Mouse (Mus musculus): Measurements from ENCODE around the gene Hsd17b3. TPM values are rescaled to one million over a fixed set of nuclear protein-coding genes. Genes with fewer than 3 reads are reported as not detected.

Hsd17b3 gene
- polyA plus RNA-seq, 1 experiment, result not detected

GRCm38 (mm10) chr13:64077591-64077990 is 11.4 kb downstream of the Hsd17b3 start:
- no peak overlapping the region for H3ac ChIP-seq (ENCODE audit: control insufficient read depth, insufficient read length)
- H3K36me3 ChIP-seq (ENCODE audit: control insufficient read depth, insufficient read depth), result no peaks in the 10 kb centered on the region
- no peak overlapping the region for H3K4me2 ChIP-seq (ENCODE audit: low read depth)
- H3K4me3 ChIP-seq, result no peak overlapping the region
- TF ChIP-seq POLR2A (IDR thresholded peaks at IDR 0.05; ENCODE audit: insufficient read length, low read depth) (no peak), USF1 (IDR thresholded peaks at IDR 0.05; ENCODE audit: low read depth) (no peak), MYOG (IDR thresholded peaks at IDR 0.05; ENCODE audit: control insufficient read depth in 1 of 3, insufficient read depth in 1 of 3, insufficient read length in 2 of 3, low read depth in 2 of 3) (no peak), REST (IDR thresholded peaks at IDR 0.05; ENCODE audit: insufficient read depth, insufficient read length) (no peak), POLR2AphosphoS2 (IDR thresholded peaks at IDR 0.05; ENCODE audit: insufficient read length, low read depth) (no peak), TCF3 (IDR thresholded peaks at IDR 0.05; ENCODE audit: insufficient read length, low read depth) (no peak), TCF12 (IDR thresholded peaks at IDR 0.05; ENCODE audit: insufficient read depth, poor library complexity, severe bottlenecking) (no peak), CEBPB (IDR thresholded peaks at IDR 0.05; ENCODE audit: insufficient read depth, poor library complexity, severe bottlenecking) (no peak), E2F4 (IDR thresholded peaks at IDR 0.05; ENCODE audit: insufficient read depth) (no peak), MAX (IDR thresholded peaks at IDR 0.05; ENCODE audit: low read depth) (no peak), SRF (IDR thresholded peaks at IDR 0.05; ENCODE audit: control insufficient read depth, insufficient read length, low read depth) (no peak), MYOD1 (IDR thresholded peaks at IDR 0.05; ENCODE audit: control insufficient read depth in 1 of 3, insufficient read length in 2 of 3, low read depth in 2 of 3) (no peak)
- H3K27me3 ChIP-seq (ENCODE audit: control insufficient read depth, insufficient read depth, insufficient read length), result no peaks in the 10 kb centered on the region
- H3K79me2 ChIP-seq (ENCODE audit: control insufficient read depth, insufficient read depth), result no peaks in the 10 kb centered on the region

- Histone ChIP-seq H3K36me3 (ENCODE audit: control insufficient read depth, insufficient read depth) (no peaks in the 10 kb centered on the region), H3K27me3 (ENCODE audit: control insufficient read depth, insufficient read depth, insufficient read length) (no peaks in the 10 kb centered on the region), H3K4me2 (ENCODE audit: low read depth) (no peak overlapping the region), H3K79me2 (ENCODE audit: control insufficient read depth, insufficient read depth) (no peaks in the 10 kb centered on the region), H3ac (ENCODE audit: control insufficient read depth, insufficient read length) (no peak overlapping the region), H3K4me3 (no peak overlapping the region)
- TF ChIP-seq MAX (IDR thresholded peaks at IDR 0.05; ENCODE audit: low read depth) (no peak), MYOG (IDR thresholded peaks at IDR 0.05; ENCODE audit: control insufficient read depth in 1 of 3, insufficient read depth in 1 of 3, insufficient read length in 2 of 3, low read depth in 2 of 3) (no peak), TCF3 (IDR thresholded peaks at IDR 0.05; ENCODE audit: insufficient read length, low read depth) (no peak), E2F4 (IDR thresholded peaks at IDR 0.05; ENCODE audit: insufficient read depth) (no peak), CEBPB (IDR thresholded peaks at IDR 0.05; ENCODE audit: insufficient read depth, poor library complexity, severe bottlenecking) (no peak), POLR2AphosphoS2 (IDR thresholded peaks at IDR 0.05; ENCODE audit: insufficient read length, low read depth) (no peak), REST (IDR thresholded peaks at IDR 0.05; ENCODE audit: insufficient read depth, insufficient read length) (no peak), MYOD1 (IDR thresholded peaks at IDR 0.05; ENCODE audit: control insufficient read depth in 1 of 3, insufficient read length in 2 of 3, low read depth in 2 of 3) (no peak), TCF12 (IDR thresholded peaks at IDR 0.05; ENCODE audit: insufficient read depth, poor library complexity, severe bottlenecking) (no peak), SRF (IDR thresholded peaks at IDR 0.05; ENCODE audit: control insufficient read depth, insufficient read length, low read depth) (no peak), POLR2A (IDR thresholded peaks at IDR 0.05; ENCODE audit: insufficient read length, low read depth) (no peak), USF1 (IDR thresholded peaks at IDR 0.05; ENCODE audit: low read depth) (no peak)
Observed at GRCm38 (mm10) chr13:64076074-64076473, 13.0 kb downstream of the Hsd17b3 start.

GRCm38 (mm10) chr13:64066653-64067052 is 22.4 kb downstream of the Hsd17b3 start:
- Histone ChIP-seq H3K4me2 (ENCODE audit: low read depth) (no peak overlapping the region), H3K36me3 (ENCODE audit: control insufficient read depth, insufficient read depth) (no peaks in the 10 kb centered on the region), H3K27me3 (ENCODE audit: control insufficient read depth, insufficient read depth, insufficient read length) (no peaks in the 10 kb centered on the region), H3ac (ENCODE audit: control insufficient read depth, insufficient read length) (no peak overlapping the region), H3K4me3 (no peak overlapping the region), H3K79me2 (ENCODE audit: control insufficient read depth, insufficient read depth) (no peaks in the 10 kb centered on the region)
- no peak for TF ChIP-seq MYOG (IDR thresholded peaks at IDR 0.05; ENCODE audit: control insufficient read depth in 1 of 3, insufficient read depth in 1 of 3, insufficient read length in 2 of 3, low read depth in 2 of 3)
- no peak for TF ChIP-seq USF1 (IDR thresholded peaks at IDR 0.05; ENCODE audit: low read depth)
- TF ChIP-seq E2F4 (IDR thresholded peaks at IDR 0.05; ENCODE audit: insufficient read depth), result no peak
- no peak for TF ChIP-seq CEBPB (IDR thresholded peaks at IDR 0.05; ENCODE audit: insufficient read depth, poor library complexity, severe bottlenecking)
- no peak for TF ChIP-seq SRF (IDR thresholded peaks at IDR 0.05; ENCODE audit: control insufficient read depth, insufficient read length, low read depth)
- no peak for TF ChIP-seq MYOD1 (IDR thresholded peaks at IDR 0.05; ENCODE audit: control insufficient read depth in 1 of 3, insufficient read length in 2 of 3, low read depth in 2 of 3)
- TF ChIP-seq TCF3 (IDR thresholded peaks at IDR 0.05; ENCODE audit: insufficient read length, low read depth), result no peak
- TF ChIP-seq MAX (IDR thresholded peaks at IDR 0.05; ENCODE audit: low read depth), result no peak
- no peak for TF ChIP-seq POLR2AphosphoS2 (IDR thresholded peaks at IDR 0.05; ENCODE audit: insufficient read length, low read depth)
- TF ChIP-seq TCF12 (IDR thresholded peaks at IDR 0.05; ENCODE audit: insufficient read depth, poor library complexity, severe bottlenecking), result no peak
- no peak for TF ChIP-seq POLR2A (IDR thresholded peaks at IDR 0.05; ENCODE audit: insufficient read length, low read depth)
- no peak for TF ChIP-seq REST (IDR thresholded peaks at IDR 0.05; ENCODE audit: insufficient read depth, insufficient read length)

GRCm38 (mm10) chr13:64064276-64064675 is 24.8 kb downstream of the Hsd17b3 start:
- no peak overlapping the region for H3K4me3 ChIP-seq

More at GRCm38 (mm10) chr13:64064276-64064675, 24.8 kb downstream of the Hsd17b3 start:
- TF ChIP-seq TCF12 (IDR thresholded peaks at IDR 0.05; ENCODE audit: insufficient read depth, poor library complexity, severe bottlenecking) (no peak), TCF3 (IDR thresholded peaks at IDR 0.05; ENCODE audit: insufficient read length, low read depth) (no peak), E2F4 (IDR thresholded peaks at IDR 0.05; ENCODE audit: insufficient read depth) (no peak), MAX (IDR thresholded peaks at IDR 0.05; ENCODE audit: low read depth) (no peak), SRF (IDR thresholded peaks at IDR 0.05; ENCODE audit: control insufficient read depth, insufficient read length, low read depth) (no peak), REST (IDR thresholded peaks at IDR 0.05; ENCODE audit: insufficient read depth, insufficient read length) (no peak), MYOG (IDR thresholded peaks at IDR 0.05; ENCODE audit: control insufficient read depth in 1 of 3, insufficient read depth in 1 of 3, insufficient read length in 2 of 3, low read depth in 2 of 3) (no peak), MYOD1 (IDR thresholded peaks at IDR 0.05; ENCODE audit: control insufficient read depth in 1 of 3, insufficient read length in 2 of 3, low read depth in 2 of 3) (no peak), POLR2AphosphoS2 (IDR thresholded peaks at IDR 0.05; ENCODE audit: insufficient read length, low read depth) (no peak), POLR2A (IDR thresholded peaks at IDR 0.05; ENCODE audit: insufficient read length, low read depth) (no peak), CEBPB (IDR thresholded peaks at IDR 0.05; ENCODE audit: insufficient read depth, poor library complexity, severe bottlenecking) (no peak)
- no peak overlapping the region for H3ac ChIP-seq (ENCODE audit: control insufficient read depth, insufficient read length)
- H3K36me3 ChIP-seq (ENCODE audit: control insufficient read depth, insufficient read depth), result no peaks in the 10 kb centered on the region
- H3K4me2 ChIP-seq (ENCODE audit: low read depth), result no peak overlapping the region
- H3K27me3 ChIP-seq (ENCODE audit: control insufficient read depth, insufficient read depth, insufficient read length), result no peaks in the 10 kb centered on the region
- H3K79me2 ChIP-seq (ENCODE audit: control insufficient read depth, insufficient read depth), result no peaks in the 10 kb centered on the region

Measured in myocyte (in vitro differentiated cells).